Mouse (Mus musculus) MEL (cell line): Measurements from ENCODE around the gene Alad. TPM values are rescaled to one million over a fixed set of nuclear protein-coding genes. Genes with fewer than 3 reads are reported as not detected.

Source experiments
- DNase-seq: peaks from one replicate; pipeline ENCODE4 v3.0.0; 2011; ENCODE audit warnings: low read depth, low spot score
- H3K27ac ChIP-seq: 2 replicates; pipeline ENCODE4 v1.5.1; 2012; ENCODE audit warnings: low read depth, mild to moderate bottlenecking, control low read depth, low read length, moderate library complexity; ENCODE audit not compliant: control insufficient read depth
- H3K27me3 ChIP-seq, 2 experiments: fragments of 150-350 bp in 1 of 2; sonication (generic) in 1 of 2; 2 replicates each; pipeline ENCODE4 v1.6.1; 2012; ENCODE audit warnings: low read length in 2 of 2, mild to moderate bottlenecking in 2 of 2, improper control_type of control experiment in 1 of 2, moderate library complexity in 1 of 2; ENCODE audit not compliant: insufficient read depth in 2 of 2, control insufficient read depth in 1 of 2
- H3K36me3 ChIP-seq, 2 experiments: 2 replicates each; pipeline ENCODE4 v1.6.1; 2012 to 2014; ENCODE audit warnings: low read length in 2 of 2, improper control_type of control experiment in 1 of 2, inconsistent platforms in 1 of 2, mild to moderate bottlenecking in 1 of 2; ENCODE audit not compliant: insufficient read depth in 2 of 2, control insufficient read depth in 1 of 2
- H3K4me1 ChIP-seq, 2 experiments: fragments of 150-350 bp in 1 of 2; sonication (generic) in 1 of 2; 2 replicates each; pipeline ENCODE4 v1.6.1; 2012; ENCODE audit warnings: low read length in 2 of 2, improper control_type of control experiment in 1 of 2, mild to moderate bottlenecking in 1 of 2; ENCODE audit not compliant: insufficient read depth in 2 of 2, control insufficient read depth in 1 of 2
- H3K4me3 ChIP-seq, 2 experiments: fragments of 150-350 bp in 1 of 2; sonication (generic) in 1 of 2; 2 replicates each; pipeline ENCODE4 v1.5.1; 2012; ENCODE audit warnings: low read depth in 2 of 2, low read length in 2 of 2, mild to moderate bottlenecking in 2 of 2, moderate library complexity in 2 of 2, control low read depth in 1 of 2, improper control_type of control experiment in 1 of 2; ENCODE audit not compliant: control insufficient read depth in 1 of 2, insufficient read depth in 1 of 2
- H3K79me2 ChIP-seq: 2 replicates; pipeline ENCODE4 v1.6.1; 2012; ENCODE audit warnings: mild to moderate bottlenecking, low read length, moderate library complexity; ENCODE audit not compliant: control insufficient read depth, poor library complexity, insufficient read depth
- H3K9ac ChIP-seq: 2 replicates; pipeline ENCODE4 v1.6.1; 2012; ENCODE audit warnings: low read depth, mild to moderate bottlenecking, control low read depth, low read length, moderate library complexity; ENCODE audit not compliant: control insufficient read depth, poor library complexity, severe bottlenecking
- H3K9me3 ChIP-seq: fragments of 150-350 bp; sonication (generic); replicated peaks from 2 replicates; pipeline ENCODE4 v1.6.1; 2012; ENCODE audit warnings: mild to moderate bottlenecking, low read length, improper control_type of control experiment, moderate library complexity; ENCODE audit not compliant: insufficient read depth
- BHLHE40 ChIP-seq: IDR thresholded peaks from 2 replicates; pipeline ENCODE4 v1.6.1; 2012; ENCODE audit warnings: low read depth, mild to moderate bottlenecking, inconsistent platforms, low read length, improper control_type of control experiment, borderline replicate concordance
- CHD2 ChIP-seq: IDR thresholded peaks from 2 replicates; pipeline ENCODE4 v1.6.1; 2011; ENCODE audit warnings: low read length, improper control_type of control experiment
- E2F4 ChIP-seq: IDR thresholded peaks from 2 replicates; pipeline ENCODE4 v1.6.1; 2011; ENCODE audit warnings: low read depth, low read length, improper control_type of control experiment, borderline replicate concordance
- EP300 ChIP-seq, 2 experiments: IDR thresholded peaks; 2 replicates each; pipeline ENCODE4 v1.6.1; 2011; ENCODE audit warnings: improper control_type of control experiment in 2 of 2, low read length in 2 of 2, low read depth in 1 of 2, mild to moderate bottlenecking in 1 of 2
- ETS1 ChIP-seq: IDR thresholded peaks from 2 replicates; pipeline ENCODE4 v1.6.1; 2012; ENCODE audit warnings: low read depth, mild to moderate bottlenecking, inconsistent platforms, low read length, improper control_type of control experiment, moderate library complexity
- GABPA ChIP-seq: IDR thresholded peaks from 2 replicates; pipeline ENCODE4 v1.6.1; 2012; ENCODE audit warnings: low read depth, mild to moderate bottlenecking, inconsistent platforms, low read length, improper control_type of control experiment, moderate library complexity
- GATA1 ChIP-seq: IDR thresholded peaks from 2 replicates; pipeline ENCODE4 v1.6.1; 2011; ENCODE audit warnings: low read depth, low read length, improper control_type of control experiment
- MAX ChIP-seq: IDR thresholded peaks from 2 replicates; pipeline ENCODE4 v1.6.1; 2011; ENCODE audit warnings: low read length, improper control_type of control experiment
- MAZ ChIP-seq: IDR thresholded peaks from 2 replicates; pipeline ENCODE4 v1.6.1; 2012; ENCODE audit warnings: low read depth, mild to moderate bottlenecking, inconsistent platforms, low read length, improper control_type of control experiment
- MEF2A ChIP-seq: IDR thresholded peaks from 2 replicates; pipeline ENCODE4 v1.6.1; 2014; ENCODE audit warnings: low read depth, mild to moderate bottlenecking, inconsistent platforms, low read length, improper control_type of control experiment; ENCODE audit not compliant: poor library complexity, insufficient replicate concordance, severe bottlenecking; ENCODE audit errors: extremely low read depth
- MXI1 ChIP-seq: IDR thresholded peaks from 2 replicates; pipeline ENCODE4 v1.6.1; 2011; ENCODE audit warnings: mild to moderate bottlenecking, low read depth, low read length, improper control_type of control experiment
- POLR2A ChIP-seq, 2 experiments: IDR thresholded peaks; 2 replicates each; pipeline ENCODE4 v1.6.1; 2011 to 2012; ENCODE audit warnings: low read length in 2 of 2, mild to moderate bottlenecking in 2 of 2, control low read depth in 1 of 2, improper control_type of control experiment in 1 of 2, low read depth in 1 of 2, moderate library complexity in 1 of 2; ENCODE audit not compliant: control insufficient read depth in 1 of 2, insufficient read depth in 1 of 2, poor library complexity in 1 of 2
- POLR2AphosphoS2 ChIP-seq: IDR thresholded peaks from 2 replicates; pipeline ENCODE4 v1.6.1; 2011; ENCODE audit warnings: low read length, improper control_type of control experiment
- RAD21 ChIP-seq: IDR thresholded peaks from 2 replicates; pipeline ENCODE4 v1.6.1; 2011; ENCODE audit warnings: mild to moderate bottlenecking, low read depth, low read length, improper control_type of control experiment
- SIN3A ChIP-seq: IDR thresholded peaks from 2 replicates; pipeline ENCODE4 v1.6.1; 2012; ENCODE audit warnings: low read length, improper control_type of control experiment, inconsistent platforms
- SMC3 ChIP-seq: IDR thresholded peaks from 2 replicates; pipeline ENCODE4 v1.6.1; 2011; ENCODE audit warnings: low read depth, low read length, improper control_type of control experiment
- USF1 ChIP-seq: IDR thresholded peaks from 2 replicates; pipeline ENCODE4 v1.6.1; 2014; ENCODE audit warnings: low read depth, mild to moderate bottlenecking, inconsistent platforms, low read length, improper control_type of control experiment, moderate library complexity
- USF2 ChIP-seq, 2 experiments: IDR thresholded peaks; 2 replicates each; pipeline ENCODE4 v1.6.1; 2011 to 2012; ENCODE audit warnings: improper control_type of control experiment in 2 of 2, low read length in 2 of 2, borderline replicate concordance in 1 of 2, inconsistent platforms in 1 of 2, low read depth in 1 of 2, mild to moderate bottlenecking in 1 of 2; ENCODE audit not compliant: insufficient read depth in 1 of 2
- ZC3H11A ChIP-seq: IDR thresholded peaks from 2 replicates; pipeline ENCODE4 v1.6.1; 2012; ENCODE audit warnings: low read depth, mild to moderate bottlenecking, inconsistent platforms, low read length, improper control_type of control experiment
- ZKSCAN1 ChIP-seq: IDR thresholded peaks from 2 replicates; pipeline ENCODE4 v1.6.1; 2012; ENCODE audit warnings: low read depth, mild to moderate bottlenecking, inconsistent platforms, low read length, improper control_type of control experiment, moderate library complexity
- ZMIZ1 ChIP-seq: IDR thresholded peaks from 2 replicates; pipeline ENCODE4 v1.6.1; 2012; ENCODE audit warnings: low read depth, mild to moderate bottlenecking, inconsistent platforms, low read length, improper control_type of control experiment, moderate library complexity
- polyA plus RNA-seq, 2 experiments: library from polyadenylated mRNA; stranded (reverse) in 1 of 2; unstranded in 1 of 2; fragments of >175 nt in 1 of 2; fragments of >200 nt in 1 of 2; gene quantifications; 2 replicates each; pipeline versions ENCODE4 v1.2.1 to v1.2.4; 2012; ENCODE audit warnings: low replicate concordance in 2 of 2, low read depth in 1 of 2; ENCODE audit not compliant: insufficient read length in 2 of 2, insufficient read depth in 1 of 2, missing spikeins in 1 of 2
- total RNA-seq: library from RNA; depleted of rRNA; stranded (reverse); fragments of 300-350 nt; gene quantifications from 2 replicates; pipeline ENCODE4 v1.2.3, GENCODE M21; 2012

The Alad gene
- total and polyA plus RNA-seq, 3 experiments = 213 to 386 TPM; not detected in 1

GRCm38 (mm10) chr4:62484928-62485327 lies 34.8 kb downstream of the Alad start:
- Histone ChIP-seq H3K79me2 (no peaks in the 10 kb centered on the region), H3K4me1 (peaks cover 0 to 12% of the 10 kb centered on the region in 2 experiments; a peak in 2 of 4 replicates)
- TF ChIP-seq EP300 (IDR thresholded peaks at IDR 0.05; ENCODE audit: low read depth in 1 of 2, low read length in 2 of 2) (no peak), POLR2A (IDR thresholded peaks at IDR 0.05; ENCODE audit: control insufficient read depth in 1 of 2, insufficient read depth in 1 of 2, low read depth in 1 of 2, low read length in 2 of 2, poor library complexity in 1 of 2) (no peak), MAX (no peak), GABPA (no peak), ZC3H11A (no peak), BHLHE40 (no peak), RAD21 (no peak), GATA1 (no peak), ZMIZ1 (no peak), MXI1 (no peak), E2F4 (no peak), USF1 (no peak), SMC3 (no peak)
- TF ChIP-seq, all 39 proteins: peak for 0
- Histone ChIP-seq H3K9ac (no peak overlapping the region), H3K9me3 (no peaks in the 10 kb centered on the region), H3K4me3 (no peak overlapping the region), H3K27me3 (no peaks in the 10 kb centered on the region), H3K36me3 (peaks cover 0 to 6% of the 10 kb centered on the region in 2 experiments; a peak in 2 of 4 replicates), H3K27ac (peak overlapping the region; percentile 30; the same call in 1 of the 2 replicates)
- peak; percentile 60 for DNase-seq

DNA sequence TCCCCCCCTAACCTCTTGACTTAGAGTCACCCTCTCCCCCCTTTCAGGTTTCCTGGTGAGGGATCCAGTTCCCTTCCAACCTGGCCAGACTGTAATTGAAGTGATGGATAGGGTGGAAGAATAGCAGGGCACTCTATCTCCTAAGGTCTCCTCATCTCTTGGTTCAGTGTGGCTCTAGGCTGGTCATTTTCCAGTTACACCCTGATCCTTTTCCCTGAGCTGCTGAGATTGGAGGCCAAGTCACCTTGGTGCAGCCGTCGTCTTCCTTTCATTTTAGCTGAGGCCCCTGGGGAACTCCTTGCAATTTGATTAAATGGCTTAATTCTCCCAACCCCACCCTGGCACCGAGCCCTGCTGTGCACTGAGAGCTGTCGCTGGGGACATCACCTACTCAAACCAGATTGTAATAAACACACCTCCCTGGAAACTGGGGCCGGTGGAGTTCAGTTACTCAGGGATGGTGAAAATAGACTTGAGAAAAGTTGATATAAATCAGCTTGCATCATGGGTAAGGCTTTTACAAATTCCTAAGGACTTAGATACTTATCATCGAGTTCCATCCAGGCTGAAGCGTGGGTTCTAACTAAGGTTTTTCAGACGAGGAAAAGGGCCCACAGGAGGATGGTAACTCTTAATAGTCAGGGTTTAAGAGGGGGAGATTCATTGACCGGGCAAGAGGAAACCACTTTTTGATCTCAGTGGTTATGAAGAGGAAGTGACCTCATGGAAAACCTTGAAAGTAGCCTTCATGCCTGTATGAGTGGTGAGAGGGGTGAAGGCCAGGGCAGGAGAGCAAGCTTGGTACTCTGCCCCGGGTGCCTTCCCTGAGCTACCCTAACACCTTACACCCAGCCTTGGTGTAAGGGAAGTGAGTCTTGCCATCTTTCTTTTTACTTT lies 38.8 kb downstream of the Alad start:
- H3K36me3 ChIP-seq = peaks cover 0 to 8% of the 10 kb centered on the region in 2 experiments; a peak in 2 of 4 replicates
- H3K27me3 ChIP-seq = no peaks in the 10 kb centered on the region
- no peak overlapping the region for H3K4me3 ChIP-seq
- no peaks in the 10 kb centered on the region for H3K9me3 ChIP-seq
- no peak overlapping the region for H3K27ac ChIP-seq
- TF ChIP-seq E2F4 (no peak), USF1 (no peak), ETS1 (no peak), MAZ (no peak), POLR2A (IDR thresholded peaks at IDR 0.05; ENCODE audit: control insufficient read depth in 1 of 2, insufficient read depth in 1 of 2, low read depth in 1 of 2, low read length in 2 of 2, poor library complexity in 1 of 2) (no peak), EP300 (IDR thresholded peaks at IDR 0.05; ENCODE audit: low read depth in 1 of 2, low read length in 2 of 2) (no peak), MEF2A (no peak), ZKSCAN1 (no peak), POLR2AphosphoS2 (no peak), SMC3 (no peak), USF2 (IDR thresholded peaks at IDR 0.05; ENCODE audit: borderline replicate concordance in 1 of 2, insufficient read depth in 1 of 2, low read depth in 1 of 2, low read length in 2 of 2) (no peak), SIN3A (no peak), CHD2 (no peak), ZC3H11A (no peak)
- DNase-seq = peak; percentile 21
- no peak overlapping the region for H3K9ac ChIP-seq
- H3K4me1 ChIP-seq = peaks cover 1 to 12% of the 10 kb centered on the region in 2 experiments; a peak in 3 of 4 replicates
- H3K79me2 ChIP-seq = no peaks in the 10 kb centered on the region
